Comparison of ENCODE assay signal across 12 mouse cellular contexts in genomic region chr4:140029324-140030039, GRCm38 (mm10).
DNase-seq lines count a peak whose midpoint lies in the region; ATAC-seq and TF ChIP-seq lines count a peak whose summit lies in the region.
"Had no signal": no experiment of that assay in that cellular context is flagged by ENCODE, and none has a peak within 500 bp of the region (broad histone marks: within the 10 kb centered on the region; RNA-seq: fewer than 3 reads in every experiment).

No protein-coding gene starts in this region.

- ATAC-seq in embryonic facial prominence, embryonic 13.5 days (ENCODE audit: insufficient number of reproducible peaks, insufficient read depth, low FRiP score, low TSS enrichment, low read depth), result no peak
- no peak for ATAC-seq in hindbrain, embryonic 13.5 days (ENCODE audit: low FRiP score)
- ATAC-seq in liver, embryonic 11.5 days (replicated peaks; ENCODE audit: low FRiP score), result no peak

- TF ChIP-seq POLR2A in brain, embryonic 14.5 days (IDR thresholded peaks at IDR 0.05; ENCODE audit: borderline replicate concordance, extremely low read depth, insufficient read depth, insufficient read length, poor library complexity, severe bottlenecking), result no peak

- peaks cover 6% of the 10 kb centered on the region for H3K27me3 ChIP-seq in embryonic facial prominence, embryonic 13.5 days
- H3K27me3 ChIP-seq in hindbrain, embryonic 13.5 days, result peaks cover 23% of the 10 kb centered on the region
- H3K27me3 ChIP-seq in liver, embryonic 11.5 days (replicated peaks; ENCODE audit: control insufficient read depth, insufficient read depth, low read length), result peaks cover 1% of the 10 kb centered on the region
- H3K27me3 ChIP-seq: lung, embryonic 15.5 days had no signal

- H3K4me3 ChIP-seq in embryonic facial prominence, embryonic 13.5 days, result no peak overlapping the region
- H3K4me3 ChIP-seq in hindbrain, embryonic 13.5 days, result no peak overlapping the region
- H3K4me3 ChIP-seq in liver, embryonic 11.5 days (ENCODE audit: low read depth, low read length), result no peak overlapping the region
- H3K4me3 ChIP-seq: limb, embryonic 13.5 days; lung, embryonic 15.5 days had no signal

- peaks cover 5% of the 10 kb centered on the region; the same call in 1 of the 2 replicates for H3K9me3 ChIP-seq in embryonic facial prominence, embryonic 13.5 days
- H3K9me3 ChIP-seq in hindbrain, embryonic 13.5 days, result peaks cover 4% of the 10 kb centered on the region; the same call in 1 of the 2 replicates
- H3K9me3 ChIP-seq in liver, embryonic 11.5 days (ENCODE audit: control insufficient read depth, low read length), result no peaks in the 10 kb centered on the region
- H3K9me3 ChIP-seq: lung, embryonic 15.5 days had no signal

- 0 out of 2 replicates have a peak overlapping the region, but pooled peaks have one; percentile 4 for H3K9ac ChIP-seq in embryonic facial prominence, embryonic 13.5 days
- 0 out of 2 replicates have a peak overlapping the region, but pooled peaks have one; percentile 24 for H3K9ac ChIP-seq in hindbrain, embryonic 13.5 days
- H3K9ac ChIP-seq in liver, embryonic 11.5 days (ENCODE audit: low read depth, low read length), result no peak overlapping the region
- H3K9ac ChIP-seq: limb, embryonic 13.5 days; lung, embryonic 15.5 days had no signal

- no peaks in the 10 kb centered on the region for H3K36me3 ChIP-seq in embryonic facial prominence, embryonic 13.5 days
- H3K36me3 ChIP-seq in hindbrain, embryonic 13.5 days, result no peaks in the 10 kb centered on the region
- H3K36me3 ChIP-seq in liver, embryonic 11.5 days (ENCODE audit: control insufficient read depth, insufficient read depth, low read length), result no peaks in the 10 kb centered on the region
- H3K36me3 ChIP-seq: limb, embryonic 13.5 days; lung, embryonic 15.5 days had no signal

- WGBS in embryonic facial prominence, embryonic 13.5 days, result 39% methylated on average over 9 of the region's 9 CpGs
- 22% methylated on average over 9 of the region's 9 CpGs for WGBS in hindbrain, embryonic 13.5 days
- 62% methylated on average over 9 of the region's 9 CpGs for WGBS in liver, embryonic 11.5 days

- H3K4me1 ChIP-seq in embryonic facial prominence, embryonic 13.5 days, result peaks cover 17% of the 10 kb centered on the region
- peaks cover 26% of the 10 kb centered on the region for H3K4me1 ChIP-seq in hindbrain, embryonic 13.5 days (replicated peaks)
- H3K4me1 ChIP-seq in liver, embryonic 11.5 days (replicated peaks; ENCODE audit: control insufficient read depth, insufficient read depth, low read length), result no peaks in the 10 kb centered on the region
- H3K4me1 ChIP-seq: lung, embryonic 15.5 days had no signal

- 0 out of 2 replicates have a peak overlapping the region, but pooled peaks have one; percentile 1 for H3K27ac ChIP-seq in embryonic facial prominence, embryonic 13.5 days
- H3K27ac ChIP-seq in hindbrain, embryonic 13.5 days, result peak overlapping the region; percentile 86
- H3K27ac ChIP-seq in liver, embryonic 11.5 days (ENCODE audit: low read depth, low read length), result no peak overlapping the region
- H3K27ac ChIP-seq: limb, embryonic 13.5 days; lung, embryonic 15.5 days had no signal

- no peak overlapping the region for H3K4me2 ChIP-seq in embryonic facial prominence, embryonic 13.5 days
- no peak overlapping the region for H3K4me2 ChIP-seq in hindbrain, embryonic 13.5 days
- no peak overlapping the region for H3K4me2 ChIP-seq in liver, embryonic 11.5 days
- H3K4me2 ChIP-seq: limb, embryonic 13.5 days; lung, embryonic 15.5 days had no signal

- no peak for TF ChIP-seq CTCF in brain, embryonic 14.5 days (IDR thresholded peaks at IDR 0.05; ENCODE audit: borderline replicate concordance, extremely low read depth, insufficient read depth, insufficient read length)

- peak; percentile 83 for DNase-seq in brain, embryonic 14.5 days (ENCODE audit: low read depth)
- peak; percentile 29 for DNase-seq in neural tube, embryonic 10.5 days (ENCODE audit: extremely low spot score, low spot score)
- no peak for DNase-seq in lung, postnatal 4 days
- DNase-seq in liver, embryonic 11.5 days (ENCODE audit: low spot score), result no peak
- DNase-seq in spleen, postnatal 10 days (ENCODE audit: low spot score in 2 of 2), result no peak
- DNase-seq: kidney, adult 11 months; right cerebral cortex, adult 18-20 months; thymus, postnatal 14 days had no signal

Comparison
In these comparisons a context has a peak if more than half of its experiments do, and no peak if none do; other contexts are left out.
1. DNase-seq: peak in brain, embryonic 14.5 days (single experiment) and neural tube, embryonic 10.5 days (single experiment); none in lung, postnatal 4 days (0 of 2), liver, embryonic 11.5 days (single experiment) and spleen, postnatal 10 days (0 of 2).